Mouse (Mus musculus) kidney, adult 2 months (tissue): ENCODE results near the gene Cflar.

ENCODE experiments used
- CTCF ChIP-seq: fragments of 200-500 bp; conservative IDR thresholded peaks from 2 replicates; pipeline ENCODE4 v1.5.1; 2011; ENCODE audit warnings: low read depth, mild to moderate bottlenecking, control low read depth, low read length, moderate library complexity, mixed read lengths; ENCODE audit not compliant: insufficient read depth, insufficient read length
- POLR2A ChIP-seq: fragments of 200-500 bp; IDR thresholded peaks from one replicate; pipeline ENCODE4 v1.6.1; 2011; ENCODE audit warnings: low read depth, low read length, control low read depth

GRCm38 (mm10) chr1:58744645-58745044, 33.3 kb downstream of the Cflar start:
- no peak for TF ChIP-seq CTCF
- no peak for TF ChIP-seq POLR2A
